Mouse (Mus musculus) brain, embryonic 14.5 days (tissue): ENCODE measurements at regions not wholly inside any gene's neighbourhood (a gene's known extent, or its start where the extent isn't known, plus 50 kb on each side); places are given as distances from the start of the nearest gene placed in this dataset.

Experiments used
- CTCF ChIP-seq: fragments of 200-500 bp; IDR thresholded peaks from 2 replicates; pipeline ENCODE4 v1.5.1; 2012; ENCODE audit warnings: inconsistent platforms, mild to moderate bottlenecking, moderate library complexity, borderline replicate concordance; ENCODE audit not compliant: insufficient read depth, insufficient read length; ENCODE audit errors: extremely low read depth
- POLR2A ChIP-seq: fragments of 200-500 bp; IDR thresholded peaks from 2 replicates; pipeline ENCODE4 v1.6.1; 2012; ENCODE audit warnings: mild to moderate bottlenecking, inconsistent platforms, borderline replicate concordance; ENCODE audit not compliant: poor library complexity, insufficient read depth, insufficient read length, severe bottlenecking; ENCODE audit errors: extremely low read depth

DNA sequence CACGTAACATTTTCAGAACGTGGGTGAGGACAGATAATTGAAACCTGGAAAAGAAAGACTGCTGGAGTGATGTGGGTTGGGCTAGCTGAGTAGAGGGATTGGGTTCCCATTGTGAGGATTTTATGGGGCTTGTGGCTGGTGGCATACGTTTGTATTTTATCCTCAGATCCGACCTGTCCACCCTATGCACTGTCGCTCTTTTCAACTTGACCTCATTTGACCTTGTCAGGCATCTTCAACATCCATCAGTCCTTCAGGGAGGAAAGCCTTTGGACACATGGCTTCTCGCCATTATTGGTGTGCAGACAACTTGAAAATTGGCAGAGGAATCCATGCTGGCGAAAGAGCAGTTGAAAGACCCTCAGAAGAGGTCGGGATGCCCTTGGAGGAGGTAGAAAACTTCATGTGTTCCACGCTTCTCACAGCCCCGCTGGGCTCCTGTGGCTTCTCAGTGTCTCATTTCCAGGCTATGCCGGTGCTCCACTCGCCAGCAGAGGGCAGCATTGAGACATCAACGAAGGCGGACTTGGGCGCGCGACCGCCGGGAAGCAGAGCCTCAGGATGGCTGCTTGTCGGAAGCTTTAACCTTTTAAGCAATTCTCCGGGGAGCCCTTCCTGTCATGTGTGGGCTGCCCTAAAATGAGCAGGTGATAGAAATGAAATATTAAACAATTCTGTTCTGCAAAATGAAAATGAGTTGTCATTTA, 896.8 kb upstream of the Car8 start:
- no peak for TF ChIP-seq POLR2A
- peak; percentile 97 for TF ChIP-seq CTCF
